Mouse (Mus musculus) midbrain, embryonic 16.5 days (tissue): ENCODE measurements around the gene Vsig10. TPM values are rescaled to one million over a fixed set of nuclear protein-coding genes. Genes with fewer than 3 reads are reported as not detected.

Source experiments
- ATAC-seq: fragments of 200-750 bp; cut with Nextera tagmentation; 2 replicates; pipeline ENCODE4 v1.8.0; 2017; ENCODE audit warnings: moderate TSS enrichment
- H3K27ac ChIP-seq: fragments of 300-500 bp; sonication (generic); 2 replicates; pipeline ENCODE4 v1.5.1; 2014; ENCODE audit warnings: mild to moderate bottlenecking, low read length, mixed read lengths
- H3K27me3 ChIP-seq: fragments of 300-500 bp; sonication (generic); 2 replicates; pipeline ENCODE4 v1.6.1; 2014; ENCODE audit warnings: low read depth, low read length, mixed read lengths; ENCODE audit not compliant: control insufficient read depth, insufficient read depth
- H3K36me3 ChIP-seq: fragments of 300-500 bp; sonication (generic); 2 replicates; pipeline ENCODE4 v1.6.1; 2014; ENCODE audit warnings: mild to moderate bottlenecking, low read length, moderate library complexity, mixed read lengths; ENCODE audit not compliant: control insufficient read depth, insufficient read depth
- H3K4me1 ChIP-seq: fragments of 300-500 bp; sonication (generic); 2 replicates; pipeline ENCODE4 v1.6.1; 2014; ENCODE audit warnings: mild to moderate bottlenecking, low read length, mixed read lengths; ENCODE audit not compliant: control insufficient read depth, insufficient read depth
- H3K4me2 ChIP-seq: fragments of 300-500 bp; sonication (generic); 2 replicates; pipeline ENCODE4 v1.6.1; 2014; ENCODE audit warnings: mild to moderate bottlenecking, low read length, mixed read lengths
- H3K4me3 ChIP-seq: fragments of 300-500 bp; sonication (generic); 2 replicates; pipeline ENCODE4 v1.5.1; 2014; ENCODE audit warnings: low read depth, mild to moderate bottlenecking, low read length, moderate library complexity, mixed read lengths
- H3K9ac ChIP-seq: fragments of 300-500 bp; sonication (generic); 2 replicates; pipeline ENCODE4 v1.6.1; 2014; ENCODE audit warnings: low read depth, low read length, mixed read lengths
- H3K9me3 ChIP-seq: fragments of 300-500 bp; sonication (generic); replicated peaks from 2 replicates; pipeline ENCODE4 v1.6.1; 2014; ENCODE audit warnings: mild to moderate bottlenecking, low read length, mixed read lengths; ENCODE audit not compliant: control insufficient read depth, poor library complexity, severe bottlenecking
- WGBS: fragments of 180-500 bp; shearing (Covaris S2); extraction: QIAGEN DNeasy Blood & Tissue Kit; methylation state at CpG from one replicate; pipeline ENCODE4 v1.1.7; 2014; 5-methylcytosine and 5-hydroxymethylcytosine counted together
- polyA plus RNA-seq: library from polyadenylated mRNA; unstranded; fragments of >200 nt; fragmentation: Nextera tagmentation; extraction: Ambion mirVana; gene quantifications from 2 replicates; pipeline ENCODE4 v1.2.1, GENCODE M21; 2015

The Vsig10 gene
- polyA plus RNA-seq, 1 experiment from 2014 or later: 1.8 TPM

DNA sequence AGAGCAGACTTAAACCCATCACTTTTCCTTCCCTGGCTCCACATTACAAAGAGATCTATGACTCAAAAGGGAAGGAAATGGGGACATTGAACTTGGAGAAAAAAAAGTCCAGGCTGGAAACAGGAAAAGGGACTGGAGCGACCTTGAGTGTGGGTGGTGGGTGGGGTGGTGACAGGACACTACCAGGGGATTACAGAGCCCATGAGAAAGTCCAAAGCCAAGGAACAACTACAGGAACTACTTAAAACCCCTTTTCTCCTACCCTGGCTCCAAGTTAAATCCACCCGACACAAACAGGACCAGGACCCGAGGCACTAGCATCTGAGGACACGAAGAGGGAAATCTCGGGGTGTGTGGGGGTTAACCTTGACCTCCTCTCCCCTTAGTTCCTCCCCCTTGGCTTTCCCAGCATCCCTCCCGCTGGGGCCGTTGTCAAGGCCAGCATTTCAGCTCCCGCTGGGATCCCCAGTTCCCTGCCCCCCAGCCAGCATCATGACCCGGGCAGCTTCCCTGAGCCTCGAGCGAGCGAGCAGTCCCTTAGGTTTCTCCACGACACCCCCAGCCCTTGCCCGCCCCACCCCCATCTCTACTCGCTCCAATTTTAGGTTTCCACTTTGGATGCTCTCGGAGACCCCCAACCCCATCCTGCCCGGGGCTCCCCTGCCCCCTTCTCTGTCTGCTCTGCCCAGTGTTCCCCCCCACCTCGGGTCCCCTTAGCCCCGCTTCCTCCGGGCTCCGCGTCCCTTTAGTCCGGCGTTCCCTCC lies 37.7 kb downstream of the Vsig10 start:
- ATAC-seq: peak; percentile 52
- H3K27me3 ChIP-seq: no peaks in the 10 kb centered on the region
- H3K36me3 ChIP-seq: no peaks in the 10 kb centered on the region
- peak overlapping the region; percentile 98 for H3K9ac ChIP-seq
- peaks cover 36% of the 10 kb centered on the region for H3K4me1 ChIP-seq
- 0% methylated on average over 18 of the region's 24 CpGs for WGBS
- no peaks in the 10 kb centered on the region for H3K9me3 ChIP-seq
- H3K4me3 ChIP-seq: peak overlapping the region; percentile 97
- peak overlapping the region; percentile 91 for H3K27ac ChIP-seq
- peak overlapping the region; percentile 96 for H3K4me2 ChIP-seq

- Histone ChIP-seq H3K27me3 (no peaks in the 10 kb centered on the region), H3K9me3 (no peaks in the 10 kb centered on the region), H3K4me1 (peaks cover 40% of the 10 kb centered on the region), H3K4me2 (peak within 1 kb of the TSS; percentile 96), H3K4me3 (peak within 1 kb of the TSS; percentile 97), H3K27ac (peak within 1 kb of the TSS; percentile 91), H3K9ac (peak within 1 kb of the TSS; percentile 98), H3K36me3 (no peaks in the 10 kb centered on the region)
- peak; percentile 87 for ATAC-seq
- 2% methylated on average over 11 of the region's 54 CpGs for WGBS
These were observed 38.2 kb downstream of the Vsig10 start, which contains the start of gene Wsb2 for GRCm38 (mm10) chr5:117357129-117357477. TSS of gene Wsb2 (plus strand) at chr5:117357304.

DNA sequence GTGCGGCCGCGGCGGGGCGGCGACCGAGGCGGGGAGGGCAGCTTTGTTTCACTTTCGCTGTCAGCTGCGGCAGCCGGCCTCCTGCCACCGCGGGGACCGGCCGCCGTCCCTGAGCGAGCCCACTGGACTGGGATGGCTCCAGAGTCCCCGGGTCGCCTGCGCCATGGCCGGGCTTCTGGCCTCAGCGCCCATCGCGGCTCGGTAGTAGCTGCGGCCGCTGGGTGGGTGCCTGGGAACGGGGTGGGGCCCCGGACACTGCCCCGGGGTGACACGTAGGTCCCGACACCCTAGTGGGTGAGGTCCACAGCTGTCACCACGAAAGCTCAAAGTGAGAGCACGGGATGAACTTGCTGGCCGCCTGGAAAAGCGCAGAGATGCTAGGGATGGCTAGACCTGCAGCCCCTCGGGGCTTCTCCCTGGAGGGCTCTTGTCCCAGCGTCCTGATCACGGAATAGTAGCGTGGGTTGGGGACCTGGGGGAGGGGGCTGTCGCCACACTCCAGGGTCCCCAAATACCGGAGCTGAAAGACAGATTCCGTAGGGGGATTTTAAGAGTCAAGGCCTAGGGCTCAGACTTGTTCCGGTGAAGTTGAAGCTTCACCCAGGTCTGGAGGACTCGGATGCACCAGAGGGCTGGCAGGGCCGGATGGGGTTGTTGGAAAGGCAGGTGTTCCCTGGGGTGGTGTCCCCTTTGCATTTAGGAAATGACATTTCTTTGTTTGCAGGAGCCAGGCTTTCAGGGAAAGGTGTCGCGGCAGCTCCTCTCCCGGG lies 38.8 kb downstream of the Vsig10 start:
- under 1% methylated on average over 41 of the region's 49 CpGs for WGBS
- Histone ChIP-seq H3K27ac (peak overlapping the region; percentile 91), H3K27me3 (no peaks in the 10 kb centered on the region), H3K4me2 (peak overlapping the region; percentile 96), H3K4me3 (peak overlapping the region; percentile 97), H3K9ac (peak overlapping the region; percentile 98), H3K9me3 (no peaks in the 10 kb centered on the region), H3K36me3 (no peaks in the 10 kb centered on the region), H3K4me1 (peaks cover 40% of the 10 kb centered on the region)
- ATAC-seq: peak; percentile 43

DNA sequence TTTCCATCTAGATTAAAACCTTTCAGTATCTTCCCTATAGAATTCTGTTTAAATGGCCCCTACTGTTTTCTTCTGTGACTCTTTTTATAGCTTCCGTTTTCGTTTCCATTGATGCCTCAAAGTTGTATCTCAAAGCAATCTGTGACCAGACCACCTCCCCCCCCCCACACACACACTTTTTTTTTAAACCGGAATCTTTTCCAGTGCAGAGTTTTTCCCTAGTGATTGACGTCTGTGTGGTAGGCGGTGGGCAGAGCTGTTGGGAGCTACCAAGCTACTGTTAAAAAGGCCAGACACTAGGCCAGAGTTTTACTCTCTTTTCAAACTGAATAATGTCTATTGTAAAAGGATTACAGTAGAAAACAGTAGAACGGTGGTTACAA lies 39.4 kb downstream of the Vsig10 start:
- peak overlapping the region; percentile 97 for H3K4me3 ChIP-seq
- H3K9ac ChIP-seq: peak overlapping the region; percentile 98
- WGBS: 0% methylated on average over 6 of the region's 6 CpGs
- ATAC-seq: no peak
- peak overlapping the region; percentile 96 for H3K4me2 ChIP-seq
- H3K27ac ChIP-seq: no peak overlapping the region
- H3K27me3 ChIP-seq: no peaks in the 10 kb centered on the region
- peaks cover 40% of the 10 kb centered on the region for H3K4me1 ChIP-seq
- no peaks in the 10 kb centered on the region for H3K9me3 ChIP-seq
- H3K36me3 ChIP-seq: no peaks in the 10 kb centered on the region

- H3K4me1 ChIP-seq: peaks cover 40% of the 10 kb centered on the region
These were observed 39.8 kb downstream of the Vsig10 start for GRCm38 (mm10) chr5:117358725-117359124.

GRCm38 (mm10) chr5:117359497-117360227 lies 40.8 kb downstream of the Vsig10 start:
- WGBS: 41% methylated on average over 7 of the region's 7 CpGs
- H3K4me1 ChIP-seq: peaks cover 40% of the 10 kb centered on the region
- no peak overlapping the region for H3K27ac ChIP-seq
- no peak overlapping the region for H3K9ac ChIP-seq
- H3K27me3 ChIP-seq: no peaks in the 10 kb centered on the region
- H3K4me2 ChIP-seq: 0 out of 2 replicates have a peak overlapping the region, but pooled peaks have one; percentile 5
- ATAC-seq: no peak
- peaks cover 7% of the 10 kb centered on the region; the same call in 1 of the 2 replicates for H3K36me3 ChIP-seq
- H3K4me3 ChIP-seq: no peak overlapping the region
- no peaks in the 10 kb centered on the region for H3K9me3 ChIP-seq

More at GRCm38 (mm10) chr5:117358725-117359124, 39.8 kb downstream of the Vsig10 start:
- Histone ChIP-seq H3K27me3 (no peaks in the 10 kb centered on the region), H3K9me3 (no peaks in the 10 kb centered on the region), H3K4me3 (peak overlapping the region; percentile 97), H3K27ac (no peak overlapping the region), H3K36me3 (peaks cover 4% of the 10 kb centered on the region; the same call in 1 of the 2 replicates), H3K9ac (no peak overlapping the region), H3K4me2 (peak overlapping the region; percentile 96)
- ATAC-seq: no peak
- WGBS: 43% methylated on average over 11 of the region's 11 CpGs

DNA sequence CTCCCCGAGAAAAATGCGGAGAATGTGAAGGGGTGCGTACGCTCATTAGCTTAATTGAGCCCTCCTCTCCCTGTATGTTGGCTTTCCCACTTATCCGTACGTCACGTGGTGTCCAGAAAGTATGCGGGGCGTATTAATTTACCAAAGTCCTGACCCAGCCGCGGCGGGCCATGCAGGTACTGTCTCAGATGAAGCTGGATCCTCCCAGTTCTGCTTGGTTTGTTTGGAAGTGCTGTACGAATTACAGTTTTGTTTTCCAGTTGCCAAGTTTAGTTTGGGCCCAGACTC lies 41.3 kb downstream of the Vsig10 start:
- no peaks in the 10 kb centered on the region for H3K9me3 ChIP-seq
- peaks cover 40% of the 10 kb centered on the region for H3K4me1 ChIP-seq
- no peak overlapping the region for H3K4me3 ChIP-seq
- H3K27ac ChIP-seq: no peak overlapping the region
- 0 out of 2 replicates have a peak overlapping the region, but pooled peaks have one; percentile 5 for H3K4me2 ChIP-seq
- H3K36me3 ChIP-seq: peaks cover 7% of the 10 kb centered on the region; the same call in 1 of the 2 replicates
- H3K27me3 ChIP-seq: no peaks in the 10 kb centered on the region
- ATAC-seq: no peak
- WGBS: 46% methylated on average over 13 of the region's 13 CpGs
- no peak overlapping the region for H3K9ac ChIP-seq

GRCm38 (mm10) chr5:117360631-117361541 lies 42.0 kb downstream of the Vsig10 start:
- no peak overlapping the region for H3K4me2 ChIP-seq
- 43% methylated on average over 13 of the region's 13 CpGs for WGBS
- peaks cover 10% of the 10 kb centered on the region; the same call in 1 of the 2 replicates for H3K36me3 ChIP-seq
- ATAC-seq: no peak
- H3K9me3 ChIP-seq: no peaks in the 10 kb centered on the region
- no peaks in the 10 kb centered on the region for H3K27me3 ChIP-seq
- peaks cover 36% of the 10 kb centered on the region for H3K4me1 ChIP-seq
- H3K9ac ChIP-seq: no peak overlapping the region
- H3K27ac ChIP-seq: no peak overlapping the region
- H3K4me3 ChIP-seq: no peak overlapping the region
